Mouse (Mus musculus) A20 (cell line): ENCODE results near the gene Atp5g2.
A peak's percentile ranks its signal among the peaks of the same experiment; 100 is the strongest.

ENCODE experiments used
- DNase-seq: peaks from one replicate; pipeline ENCODE4 v3.0.0-alpha.2; 2011; ENCODE audit warnings: low read depth, low spot score

The Atp5g2 gene

GRCm38 (mm10) chr15:102672215-102673071 is at the start of gene Atp5g2:
Atp5g2 (minus strand) TSS chr15:102672352.
- DNase-seq, result no peak

DNA sequence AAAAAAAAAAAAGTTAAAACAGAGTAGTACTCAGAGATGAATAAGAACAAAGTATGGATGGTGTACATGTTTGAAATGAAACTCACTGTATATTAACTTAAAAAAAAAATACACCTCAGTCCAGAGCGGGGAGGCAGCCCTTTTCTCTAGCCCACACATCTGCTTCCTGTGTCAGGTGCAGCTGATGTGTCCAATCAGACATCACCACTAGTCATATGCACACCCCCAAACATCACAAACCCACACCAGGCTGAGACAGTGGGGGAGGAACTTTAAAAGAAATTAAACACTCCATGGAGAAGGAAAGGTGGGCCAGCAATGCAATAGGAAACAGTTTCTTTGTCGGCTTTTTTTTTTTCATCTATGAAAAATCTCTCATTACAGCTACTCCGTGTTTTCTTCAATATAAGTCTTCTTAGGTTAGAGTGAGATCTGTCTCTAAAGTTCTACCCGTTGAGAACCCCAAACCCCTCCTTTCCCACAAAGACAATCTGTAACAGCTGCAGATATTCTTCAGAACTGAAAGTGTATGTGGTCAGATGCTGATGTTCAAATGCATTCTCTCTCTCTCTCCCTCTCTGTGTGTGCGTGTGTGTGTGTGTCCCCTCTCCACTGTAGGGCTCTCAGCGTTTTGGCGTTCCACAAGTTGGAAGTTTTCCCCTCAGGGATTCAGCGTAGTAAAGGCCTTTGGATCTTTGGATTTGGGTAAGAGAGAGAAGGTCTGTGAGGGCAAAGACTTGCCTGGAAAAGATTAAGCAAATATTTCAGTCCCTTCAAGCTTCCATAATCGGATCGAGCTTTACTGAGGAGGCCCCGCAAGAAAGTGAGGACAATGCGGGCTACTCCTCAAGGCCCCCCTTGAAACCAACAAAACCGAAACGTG is 49.1 kb upstream of the Atp5g2 start:
- peak; percentile 67 for DNase-seq

GRCm38 (mm10) chr15:102716132-102716531 is 44.0 kb upstream of the Atp5g2 start:
- DNase-seq, result no peak

GRCm38 (mm10) chr15:102707736-102708269 is 35.7 kb upstream of the Atp5g2 start:
- DNase-seq, result no peak

- no peak for DNase-seq
Measured at GRCm38 (mm10) chr15:102705923-102706503, 33.9 kb upstream of the Atp5g2 start.

GRCm38 (mm10) chr15:102705226-102705894 is 33.2 kb upstream of the Atp5g2 start:
- DNase-seq, result no peak

- no peak for DNase-seq
Measured at GRCm38 (mm10) chr15:102704806-102705205, 32.7 kb upstream of the Atp5g2 start.

DNA sequence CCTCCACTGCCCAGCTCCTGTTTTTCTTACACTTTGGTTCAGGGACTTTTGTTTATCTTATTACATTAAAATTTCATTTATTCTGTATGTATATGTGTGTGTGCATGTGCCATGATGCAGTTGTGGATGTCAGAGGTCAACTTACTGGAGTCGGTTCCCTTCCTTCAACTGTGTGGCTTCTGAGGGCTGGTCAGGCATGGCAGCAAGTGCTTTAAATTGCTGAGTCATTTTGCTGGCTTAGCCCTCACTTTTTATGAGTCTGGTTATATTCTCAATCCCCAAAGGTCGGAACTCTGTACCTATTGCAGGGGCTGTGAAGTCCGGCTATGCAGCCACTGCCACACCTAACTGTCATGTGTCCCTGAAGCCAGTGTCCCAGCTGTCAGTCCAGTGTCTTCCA is 30.8 kb upstream of the Atp5g2 start:
- no peak for DNase-seq

GRCm38 (mm10) chr15:102698193-102698592 is 26.0 kb upstream of the Atp5g2 start:
- DNase-seq, result peak; percentile 61

- DNase-seq, result no peak
Measured at GRCm38 (mm10) chr15:102696899-102697298, 24.7 kb upstream of the Atp5g2 start.

DNA sequence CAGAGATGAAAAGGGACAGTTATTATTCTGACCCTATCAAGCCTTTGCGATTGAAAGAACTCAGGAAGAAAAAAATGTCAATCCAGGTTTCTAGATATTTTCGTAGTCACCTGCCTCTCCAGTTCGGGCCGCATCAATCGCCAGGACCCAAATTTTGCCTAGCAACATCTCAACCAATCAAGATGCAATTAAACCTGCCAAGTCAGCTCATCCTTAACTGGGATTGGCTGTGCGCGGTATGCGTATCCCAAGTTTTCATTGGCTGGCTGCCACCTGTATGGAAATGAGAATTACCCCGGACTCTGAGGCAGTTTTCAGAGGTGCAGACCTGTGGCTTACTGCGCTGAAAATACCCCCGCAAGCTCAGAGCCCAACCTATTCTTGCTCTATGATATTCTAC is 21.4 kb upstream of the Atp5g2 start:
- DNase-seq, result peak; percentile 75

GRCm38 (mm10) chr15:102692991-102693411 is 20.8 kb upstream of the Atp5g2 start:
- peak; percentile 84 for DNase-seq

DNA sequence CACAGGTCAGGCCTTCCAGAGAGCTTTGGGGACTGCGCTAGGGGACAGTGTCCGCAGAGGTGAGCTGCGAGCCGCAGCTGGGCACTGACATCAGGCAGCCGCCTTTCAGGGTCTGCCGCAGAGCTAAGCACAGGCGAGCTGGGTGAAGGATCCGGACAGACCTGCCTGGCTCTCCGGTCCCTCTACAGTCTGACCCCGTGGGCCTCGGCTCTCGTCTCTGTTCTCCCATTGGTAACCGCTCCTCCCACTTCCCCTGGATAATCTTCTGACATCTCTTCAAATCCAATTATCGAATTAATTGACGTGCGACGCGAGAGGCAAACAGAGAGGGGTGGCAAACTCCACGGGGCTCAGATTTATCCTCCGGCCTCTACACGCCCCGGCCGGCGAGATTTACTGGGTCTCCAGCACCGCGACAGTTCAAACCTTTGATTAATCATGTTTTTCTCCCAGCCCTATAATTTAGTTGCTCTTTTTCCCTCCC is 20.2 kb upstream of the Atp5g2 start:
- DNase-seq, result no peak

GRCm38 (mm10) chr15:102685791-102686190 is 13.6 kb upstream of the Atp5g2 start:
- DNase-seq, result no peak

- DNase-seq, result peak; percentile 57
Measured at GRCm38 (mm10) chr15:102683670-102684069, 11.5 kb upstream of the Atp5g2 start.

GRCm38 (mm10) chr15:102676345-102676744 is 4.2 kb upstream of the Atp5g2 start:
- DNase-seq, result peak; percentile 52

DNA sequence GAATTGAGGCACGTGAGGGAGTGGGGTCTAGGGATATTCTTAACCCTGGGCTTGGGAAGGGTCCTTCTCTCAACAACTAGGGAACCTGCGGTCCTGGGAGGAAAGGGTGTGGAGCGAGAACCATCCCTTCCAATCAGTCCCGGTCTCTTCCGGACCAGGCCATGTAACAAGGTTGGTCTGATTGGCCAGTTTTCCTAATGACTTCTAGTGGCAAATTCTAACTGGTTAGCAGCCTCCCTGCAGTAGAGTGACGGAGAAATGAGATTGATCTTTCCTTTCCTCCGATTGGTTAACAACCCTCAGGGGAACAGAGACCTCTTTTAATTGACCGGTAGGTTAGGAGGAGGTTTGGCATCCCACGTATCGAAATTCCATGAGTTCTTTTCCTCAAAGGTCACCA is 1.4 kb upstream of the Atp5g2 start:
- no peak for DNase-seq

GRCm38 (mm10) chr15:102671721-102672214 is 384 bp downstream of the Atp5g2 start:
- no peak for DNase-seq

DNA sequence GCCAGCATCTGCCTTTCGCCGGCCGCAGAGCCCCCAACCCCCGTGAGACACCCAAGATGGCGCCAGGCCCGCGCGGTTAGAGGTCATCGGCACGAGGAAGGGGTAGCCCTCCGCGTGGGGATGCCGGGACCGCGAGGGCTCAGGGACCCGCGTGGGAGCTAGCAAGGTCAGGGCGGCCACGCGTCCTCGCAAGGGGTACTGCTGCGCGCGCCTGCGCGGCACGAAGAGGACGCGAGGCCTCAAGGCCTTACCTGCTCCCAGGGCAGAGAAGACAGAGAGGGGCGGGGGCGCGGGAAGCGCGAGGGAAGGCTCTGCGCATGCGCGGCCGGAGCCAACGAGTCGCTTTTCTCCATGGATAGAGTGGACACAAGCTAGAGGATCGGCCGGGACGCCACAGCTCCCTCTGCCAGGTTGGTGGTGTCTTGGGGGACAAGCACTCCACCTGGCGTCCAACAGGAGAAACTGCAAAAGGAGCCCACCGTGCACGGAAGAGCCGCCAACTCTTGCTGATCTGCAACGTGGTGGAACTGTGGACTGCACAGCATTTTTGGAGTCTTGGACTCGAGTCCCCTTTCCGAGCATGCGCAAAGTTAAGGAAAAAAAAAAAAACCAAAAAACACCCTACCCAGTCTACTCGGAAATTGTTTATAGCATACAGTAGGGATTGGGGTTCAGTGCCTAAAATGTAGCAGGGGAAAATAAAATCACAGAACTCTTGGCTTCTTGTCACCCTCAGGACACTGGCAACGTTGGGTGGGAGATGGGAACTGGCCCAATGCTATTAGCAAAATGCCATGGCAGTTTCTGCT is 1.2 kb downstream of the Atp5g2 start:
- peak; percentile 100 for DNase-seq

GRCm38 (mm10) chr15:102670281-102670680 is 1.9 kb downstream of the Atp5g2 start:
- DNase-seq, result peak; percentile 69
